Mouse (Mus musculus): ENCODE data around the gene Pfn3.

The Pfn3 gene

DNA sequence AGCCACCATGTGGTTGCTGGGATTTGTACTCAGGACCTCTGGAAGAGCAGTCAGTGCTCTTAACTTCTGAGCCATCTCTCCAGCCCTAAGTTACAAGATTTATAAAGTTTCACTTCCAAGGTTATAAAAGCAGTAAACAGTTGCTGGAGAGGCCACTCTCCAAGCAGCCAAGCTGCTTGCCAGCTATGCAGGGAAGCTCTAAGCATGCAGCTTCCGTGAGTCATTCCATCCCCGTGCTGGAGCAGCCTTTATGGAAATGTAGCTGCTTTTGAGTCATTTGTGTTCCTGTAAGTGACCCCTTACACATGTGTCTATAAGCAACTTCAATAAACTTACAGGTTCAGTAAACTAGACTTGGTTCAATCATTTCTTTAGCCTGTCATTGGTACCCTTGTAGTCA lies 15.5 kb upstream of the Pfn3 start:
- no peak for DNase-seq (ENCODE audit: extremely low spot score)

DNA sequence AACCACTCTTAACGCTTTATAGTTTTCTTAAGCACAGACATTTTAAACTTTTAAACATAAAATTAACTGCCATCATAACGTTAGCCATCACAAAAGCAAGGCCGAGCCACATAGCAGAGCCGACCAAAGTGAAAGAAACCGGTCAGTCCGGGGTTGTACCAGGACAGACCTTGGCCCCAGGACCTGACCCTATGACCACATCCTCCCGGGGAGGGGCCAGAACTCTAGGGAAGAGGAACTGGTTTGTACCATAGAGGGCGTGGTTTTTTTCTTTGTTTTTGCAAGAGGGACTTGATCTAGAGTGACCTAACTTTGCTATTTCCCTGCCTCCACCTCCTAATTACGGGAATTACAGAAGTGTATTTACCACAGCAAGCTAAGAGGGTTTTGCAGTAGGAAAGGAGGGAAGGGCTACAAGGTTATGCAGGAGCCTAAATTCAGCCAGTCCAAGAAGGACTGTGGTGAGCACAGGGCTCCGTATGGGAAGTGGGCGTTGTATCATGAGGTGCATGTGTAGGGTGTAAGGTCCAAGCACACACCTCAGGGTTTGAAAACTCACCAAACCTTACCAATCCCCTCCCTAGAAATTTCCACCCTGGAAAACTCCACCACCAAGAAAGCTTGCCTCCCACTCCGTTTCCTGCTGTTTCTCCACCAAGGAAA lies 14.3 kb upstream of the Pfn3 start:
- DNase-seq (ENCODE audit: extremely low spot score): no peak

DNA sequence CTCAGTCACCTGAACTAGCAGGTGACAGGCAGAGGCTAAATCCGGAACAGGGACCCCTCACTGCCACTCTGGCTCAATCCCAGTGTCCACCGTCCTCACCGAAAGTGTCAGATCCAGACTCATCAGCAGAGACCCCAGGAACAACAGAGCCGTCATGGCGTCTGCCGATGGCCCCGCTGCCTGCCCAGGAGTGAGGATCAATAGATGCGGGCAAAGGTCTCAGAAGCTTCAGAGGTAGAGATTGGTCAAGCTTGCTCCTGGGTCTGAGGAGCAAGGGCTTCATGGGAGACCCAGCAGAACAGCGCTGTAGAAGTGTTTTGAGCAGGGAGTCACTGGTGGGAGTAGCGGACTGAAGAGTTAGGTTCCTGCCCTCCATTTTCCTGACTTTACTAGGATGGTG lies 11.6 kb upstream of the Pfn3 start, which contains the start of gene F12:
F12 (minus strand) TSS at position 181 of the 400 bp plus-strand sequence.
- no peak for DNase-seq (ENCODE audit: extremely low spot score)

DNA sequence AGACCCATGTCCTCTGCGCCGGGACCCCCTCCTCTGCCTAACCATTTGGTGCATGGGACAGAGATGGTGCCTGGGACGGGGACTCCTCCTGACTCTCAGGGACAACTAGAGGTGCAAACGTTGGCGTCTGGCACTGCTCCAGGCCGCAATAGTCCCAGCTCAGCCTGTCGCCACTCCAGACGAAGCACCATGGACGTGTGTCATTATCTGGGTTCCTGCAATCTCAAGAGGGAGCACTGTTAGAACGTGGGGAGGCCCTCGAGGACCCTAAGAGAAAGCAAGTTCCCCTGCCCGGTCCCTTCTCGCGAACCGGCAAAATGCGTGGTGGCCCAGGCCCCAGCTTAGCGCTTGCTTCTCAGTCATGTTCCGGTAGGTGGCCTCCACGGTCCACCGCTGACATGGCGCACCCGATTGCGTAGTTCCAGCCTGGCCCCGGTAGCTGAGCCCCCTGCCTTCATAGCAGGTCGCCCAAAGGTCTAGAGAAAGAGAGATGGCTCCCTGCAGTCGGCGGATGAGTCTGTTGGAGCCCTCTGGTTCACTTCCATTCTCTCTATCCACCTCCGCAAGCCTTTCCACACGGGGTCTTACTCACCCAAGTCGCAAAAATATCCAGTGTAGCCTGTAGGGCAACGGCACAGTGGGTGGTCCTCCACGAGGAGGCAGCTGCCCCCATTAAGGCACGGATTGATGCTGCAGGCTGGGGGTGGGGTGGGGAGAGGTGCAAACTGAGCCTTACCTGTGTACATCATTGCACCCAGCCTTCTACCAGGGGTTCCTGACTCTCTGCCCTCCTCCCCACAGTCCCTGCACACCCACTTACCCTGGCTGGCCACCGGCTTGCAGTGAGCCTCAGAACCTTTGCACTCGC lies 6.1 kb upstream of the Pfn3 start:
- DNase-seq (ENCODE audit: extremely low spot score): peak; percentile 64

DNA sequence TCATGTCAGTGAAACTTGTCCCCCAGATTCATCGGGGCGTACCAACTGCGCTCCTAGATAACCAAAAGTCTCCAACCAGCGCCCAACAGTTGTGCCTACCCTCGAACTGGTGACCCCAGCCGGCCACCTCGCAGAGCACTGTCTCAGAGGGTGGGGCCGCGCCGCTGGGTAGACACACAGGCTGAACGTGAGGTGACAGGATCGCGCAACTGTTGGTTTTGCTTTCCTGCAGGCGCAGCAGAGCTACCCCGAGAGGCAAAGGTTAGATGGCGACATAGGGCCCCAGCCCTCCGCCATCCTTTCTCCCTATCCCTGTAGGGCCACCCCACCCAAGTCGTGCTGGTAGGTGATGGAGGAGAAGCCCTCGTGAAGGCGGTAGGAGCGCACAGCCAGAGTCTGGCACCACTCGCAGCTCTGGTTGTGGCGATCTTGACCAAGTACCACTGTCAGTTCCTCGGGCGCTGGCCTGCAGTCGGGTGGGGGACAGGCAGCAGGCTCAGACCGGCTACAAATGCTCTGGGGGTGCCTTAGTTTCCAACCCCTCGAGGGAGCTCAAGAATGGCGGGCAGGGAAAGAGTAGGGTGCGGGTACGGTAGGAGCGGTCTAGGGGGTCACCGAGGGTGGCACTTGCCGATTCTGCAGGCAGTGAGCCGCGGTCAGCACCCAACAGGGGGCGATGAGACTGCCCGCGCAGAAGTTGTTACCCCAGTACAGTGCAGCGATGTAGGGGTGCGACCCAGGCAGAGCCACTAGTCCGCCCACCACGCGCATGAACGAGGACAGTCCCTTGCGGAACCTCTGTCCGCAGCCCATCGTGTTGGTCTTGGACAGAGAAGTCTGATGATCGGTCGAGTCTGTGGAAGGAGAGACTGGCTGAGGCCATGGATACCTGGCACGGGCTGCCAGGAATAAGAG lies 5.2 kb upstream of the Pfn3 start:
- no peak for DNase-seq (ENCODE audit: extremely low spot score)

DNA sequence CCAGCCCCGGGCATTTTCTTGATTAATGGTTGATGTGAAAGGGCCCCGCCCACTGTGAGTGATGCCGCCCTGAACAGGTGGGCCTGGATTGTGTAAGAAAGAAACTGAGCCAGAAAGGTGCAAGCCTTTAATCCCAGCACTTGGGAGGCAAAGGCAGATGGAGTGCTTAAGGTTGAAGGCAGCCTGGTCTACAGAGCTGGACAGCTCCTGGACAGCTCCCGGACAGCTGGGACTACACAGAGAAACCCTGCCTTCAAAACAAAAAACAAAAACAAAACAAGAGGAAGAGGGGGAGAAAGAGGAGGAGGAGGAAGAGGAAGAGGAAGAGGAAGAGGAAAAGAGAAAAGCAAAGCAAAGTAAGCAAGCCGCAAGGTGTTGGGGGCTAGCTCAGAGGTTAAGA lies 4.1 kb upstream of the Pfn3 start:
- no peak for DNase-seq (ENCODE audit: extremely low spot score)

DNA sequence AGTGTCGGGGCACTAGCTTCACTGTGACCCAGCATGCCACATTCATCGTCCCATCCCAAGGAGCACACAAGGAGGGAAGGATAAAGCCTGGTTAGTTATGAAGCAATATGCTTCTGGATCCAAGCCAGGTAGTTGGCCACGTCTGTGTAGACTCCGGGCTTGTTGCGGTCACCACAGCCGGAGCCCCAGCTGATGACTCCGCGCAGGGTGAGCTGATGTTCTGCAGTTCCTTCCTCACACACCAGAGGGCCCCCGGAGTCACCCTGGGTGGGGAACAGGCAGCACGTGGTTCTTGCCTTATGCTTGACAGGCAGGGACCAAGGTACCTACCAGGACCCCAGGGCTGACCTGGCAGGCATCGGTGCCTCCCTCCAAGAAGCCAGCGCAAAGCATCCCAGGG lies 3.0 kb upstream of the Pfn3 start:
- peak; percentile 83 for DNase-seq (ENCODE audit: extremely low spot score)

DNA sequence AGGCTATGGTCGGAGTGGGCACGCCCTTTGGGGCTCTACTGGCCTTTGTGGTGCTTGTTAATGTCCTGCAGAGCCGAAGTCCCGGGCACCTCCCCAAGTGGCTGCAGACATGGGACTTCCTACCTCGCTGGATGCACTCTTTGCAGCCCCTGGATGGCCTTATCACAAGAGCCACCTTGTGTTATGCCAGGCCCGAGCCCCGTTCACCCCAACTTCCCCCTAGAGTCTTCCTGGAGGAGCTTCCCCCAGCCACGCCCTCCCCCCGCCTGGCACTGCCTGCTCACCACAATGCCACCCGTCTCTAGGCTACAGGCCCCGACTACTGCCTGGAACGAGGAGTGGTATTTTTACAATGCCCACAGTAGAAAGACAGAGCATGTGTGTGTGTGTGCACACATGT lies 1.7 kb downstream of the Pfn3 start:
- no peak for DNase-seq (ENCODE audit: extremely low spot score)

DNA sequence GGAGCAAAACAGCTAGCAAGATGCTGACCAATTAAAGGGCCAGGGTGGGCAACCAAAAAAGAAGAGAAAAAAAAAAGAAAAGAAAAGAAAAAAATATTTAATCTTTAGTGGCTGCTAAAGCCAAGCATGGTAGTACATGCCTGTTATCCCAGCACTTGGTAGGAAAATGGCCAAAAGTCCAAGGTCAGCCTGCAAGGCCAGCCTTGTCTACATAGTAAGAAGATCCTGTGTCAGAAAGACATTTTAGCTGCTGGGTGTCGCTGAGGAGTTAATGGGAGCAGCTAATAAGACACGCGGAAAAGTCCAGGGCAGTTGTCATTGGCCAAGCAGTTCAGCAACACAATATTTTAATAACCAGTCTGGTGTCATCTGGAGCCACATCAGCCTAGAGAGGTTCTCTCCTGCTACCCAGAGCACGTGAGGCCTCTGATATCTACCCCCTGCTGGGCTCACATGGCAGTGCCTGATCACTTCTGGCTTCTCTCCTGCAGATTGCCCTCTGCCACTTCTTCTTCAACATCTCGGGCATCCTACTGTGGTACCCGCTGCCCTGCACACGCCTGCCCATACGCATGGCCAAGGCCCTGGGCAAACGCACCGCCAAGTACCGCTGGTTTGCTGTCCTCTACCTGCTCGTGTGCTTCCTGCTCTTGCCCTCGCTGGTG lies 2.3 kb downstream of the Pfn3 start:
- DNase-seq (ENCODE audit: extremely low spot score): no peak

DNA sequence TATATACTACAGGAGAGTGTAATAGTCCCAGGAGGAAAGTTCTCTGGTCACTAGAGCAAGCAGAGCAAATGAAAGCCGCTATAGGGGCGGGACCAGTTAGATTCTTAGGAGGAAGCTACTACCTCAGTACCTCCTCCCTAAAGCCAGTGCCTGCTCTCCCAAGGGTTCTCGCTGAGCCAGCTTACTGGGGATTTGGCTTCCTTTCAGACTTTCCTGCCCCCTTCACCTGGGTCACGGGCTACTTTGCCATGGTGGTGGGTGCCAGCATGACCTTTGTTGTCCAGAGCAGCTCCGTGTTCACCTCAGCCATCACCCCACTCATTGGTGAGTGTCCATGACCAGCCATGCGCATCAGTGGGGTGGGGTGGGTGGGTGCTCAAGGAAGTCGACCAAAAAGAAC lies 3.2 kb downstream of the Pfn3 start:
- DNase-seq (ENCODE audit: extremely low spot score): no peak

DNA sequence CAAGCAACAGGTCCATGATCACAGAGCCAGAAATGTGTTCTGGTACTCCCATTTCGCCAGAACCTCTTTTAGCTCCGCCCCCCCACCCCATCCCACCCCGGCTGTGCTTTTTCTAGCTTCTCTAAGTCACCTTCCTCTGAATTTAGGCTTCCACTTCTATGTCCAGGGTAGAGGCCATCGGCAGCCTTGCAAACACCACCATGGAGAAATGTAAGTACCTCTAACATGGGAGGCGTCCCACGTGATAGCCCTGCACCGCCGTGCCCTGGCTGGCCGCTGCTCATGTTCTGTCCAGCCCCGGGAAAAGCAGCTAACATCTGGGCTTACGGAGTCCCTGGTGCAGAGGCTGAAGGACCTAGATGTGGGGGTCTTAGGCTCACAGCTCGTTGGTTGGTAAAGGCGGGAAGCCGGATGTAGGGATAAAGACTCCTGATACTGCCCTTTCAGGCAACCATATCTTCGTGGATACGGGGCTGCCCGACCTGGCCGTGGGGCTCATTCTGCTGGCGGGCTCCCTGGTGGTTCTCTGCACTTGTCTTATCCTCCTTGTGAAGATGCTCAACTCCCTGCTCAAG lies 6.4 kb downstream of the Pfn3 start:
- DNase-seq (ENCODE audit: extremely low spot score): no peak

DNA sequence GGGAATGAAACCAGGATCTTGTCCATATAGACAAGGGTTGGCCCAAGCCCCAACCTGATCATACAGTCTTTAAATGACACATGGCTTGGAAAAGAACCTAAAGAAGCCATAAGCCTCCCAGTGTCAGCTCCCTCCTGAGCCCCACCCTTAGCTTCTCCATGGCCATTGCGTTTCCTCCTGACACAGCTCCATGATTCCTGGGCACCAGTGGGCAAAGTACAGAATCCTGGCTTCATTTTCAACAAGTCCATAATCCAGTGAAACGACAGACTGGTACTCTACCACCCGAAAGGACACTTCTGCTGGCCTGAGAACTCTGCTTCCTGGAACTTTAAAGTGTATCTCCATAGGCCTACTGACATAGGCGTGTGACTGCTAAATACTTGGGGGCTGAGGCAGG lies 7.7 kb downstream of the Pfn3 start:
- no peak for DNase-seq (ENCODE audit: extremely low spot score)

DNA sequence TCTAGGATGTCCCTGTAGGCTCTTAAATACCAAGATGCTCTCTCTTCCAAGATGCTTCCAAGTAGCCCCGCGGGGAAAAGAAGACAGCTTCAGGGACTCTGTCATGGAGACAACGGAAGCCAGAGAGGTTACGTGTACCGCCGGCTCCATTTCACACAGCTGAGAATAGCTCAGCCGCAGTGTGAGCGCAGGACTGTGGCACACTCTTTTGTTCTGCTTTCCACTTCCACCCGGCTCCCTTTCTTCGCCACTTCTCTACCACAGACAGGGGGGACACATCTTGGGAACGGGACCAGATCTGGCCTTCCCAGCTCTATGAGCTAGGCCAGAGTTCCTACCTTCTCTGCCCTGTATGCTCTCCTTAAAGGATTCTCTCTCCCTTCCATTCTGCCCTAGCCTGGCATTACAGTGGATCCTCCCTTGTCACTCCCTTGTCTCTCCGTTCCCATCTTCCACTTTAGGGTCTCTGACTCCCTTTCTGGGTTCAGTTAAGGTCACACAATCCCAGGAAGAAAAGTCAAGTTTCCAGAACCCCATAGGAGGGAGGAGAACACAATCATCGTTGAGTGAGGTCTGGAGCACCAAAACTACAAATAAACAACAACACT lies 9.1 kb downstream of the Pfn3 start:
- DNase-seq (ENCODE audit: extremely low spot score): no peak

DNA sequence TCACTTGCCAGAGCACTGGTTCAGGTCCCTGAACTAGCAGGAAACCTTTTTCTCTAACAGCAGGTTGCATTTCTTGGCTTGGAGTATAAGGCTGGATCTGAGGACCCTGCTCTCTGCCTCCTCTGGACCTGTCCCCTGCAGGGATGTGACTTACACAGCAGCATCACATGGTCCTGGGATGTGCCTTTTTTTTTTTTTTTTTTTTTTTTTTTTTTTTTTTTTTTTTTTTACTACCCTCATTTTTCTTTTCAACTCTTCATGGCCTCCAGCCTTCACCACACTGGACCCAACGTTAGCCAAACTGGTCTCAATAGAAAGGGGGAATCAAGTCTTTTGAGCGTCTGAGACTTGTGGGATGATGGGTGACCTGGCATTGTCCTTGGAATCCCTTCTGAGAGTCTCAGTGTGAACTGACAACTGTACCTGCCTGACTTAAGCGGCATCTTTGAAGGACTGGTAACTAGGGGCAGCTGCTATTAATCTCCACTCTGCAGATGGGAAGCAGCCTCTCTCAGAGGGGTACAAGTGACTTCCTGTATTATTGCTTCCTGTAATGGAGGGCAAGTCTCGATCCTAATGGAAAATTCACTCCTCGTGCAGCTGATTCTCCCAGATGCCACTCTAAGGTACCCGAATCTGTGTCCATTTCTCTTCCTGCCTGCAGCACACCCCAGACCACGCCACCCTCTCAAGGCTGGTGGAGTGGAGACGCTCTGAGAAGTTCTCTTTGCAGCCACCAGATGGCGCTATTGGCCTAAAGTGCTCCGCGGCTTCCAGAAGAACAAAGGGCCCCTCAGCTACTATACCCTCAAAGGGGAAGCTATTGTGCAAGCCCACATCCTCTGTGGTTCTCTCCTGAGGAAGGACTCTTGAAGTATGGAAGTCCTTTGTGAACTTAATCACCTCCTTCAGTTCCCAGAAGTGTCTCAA lies 9.9 kb downstream of the Pfn3 start:
- peak; percentile 81 for DNase-seq (ENCODE audit: extremely low spot score)

DNA sequence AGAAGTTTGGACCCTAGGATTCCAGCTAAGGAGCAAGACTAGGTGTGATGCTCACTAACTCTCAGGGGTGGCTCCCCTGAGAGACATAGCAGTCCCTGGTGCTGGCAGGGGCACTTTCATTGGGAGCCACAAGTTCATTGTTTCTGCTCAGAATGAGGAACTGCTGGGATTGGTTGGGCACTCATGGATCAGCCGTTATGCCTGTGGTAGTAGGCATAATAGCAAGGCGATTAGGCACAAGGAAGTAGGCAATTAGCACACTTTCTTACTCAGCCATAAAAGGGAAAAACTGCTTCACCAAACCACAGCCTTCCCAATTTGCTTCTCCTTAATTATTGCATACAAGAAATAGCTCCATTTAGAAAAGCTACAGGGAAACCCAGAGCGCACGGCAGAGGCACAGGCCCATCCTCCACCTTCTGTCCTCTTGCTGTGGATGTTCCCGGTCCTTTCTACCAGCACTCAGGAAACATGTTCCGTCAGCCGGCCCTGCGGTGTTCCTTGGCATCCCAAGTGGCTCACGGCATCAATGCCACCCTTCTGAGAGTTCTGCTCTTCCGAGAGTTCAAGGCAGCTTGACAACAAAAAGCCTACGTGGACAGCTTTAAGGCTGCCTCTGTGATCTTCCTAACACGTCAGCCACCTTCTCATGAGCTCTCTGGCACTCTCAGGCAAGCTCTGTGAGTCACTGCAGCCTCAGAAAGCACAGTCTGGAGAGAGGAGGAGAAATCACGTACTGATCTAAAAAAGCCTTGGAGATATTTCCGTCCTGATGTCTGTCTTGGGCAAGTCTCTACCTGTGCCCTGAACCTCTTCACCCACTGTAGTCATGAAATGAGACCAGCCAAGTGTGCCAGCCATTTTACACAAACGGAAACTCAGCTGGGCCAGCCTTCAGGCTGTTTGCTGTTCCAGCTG lies 10.8 kb downstream of the Pfn3 start:
- no peak for DNase-seq (ENCODE audit: extremely low spot score)

DNA sequence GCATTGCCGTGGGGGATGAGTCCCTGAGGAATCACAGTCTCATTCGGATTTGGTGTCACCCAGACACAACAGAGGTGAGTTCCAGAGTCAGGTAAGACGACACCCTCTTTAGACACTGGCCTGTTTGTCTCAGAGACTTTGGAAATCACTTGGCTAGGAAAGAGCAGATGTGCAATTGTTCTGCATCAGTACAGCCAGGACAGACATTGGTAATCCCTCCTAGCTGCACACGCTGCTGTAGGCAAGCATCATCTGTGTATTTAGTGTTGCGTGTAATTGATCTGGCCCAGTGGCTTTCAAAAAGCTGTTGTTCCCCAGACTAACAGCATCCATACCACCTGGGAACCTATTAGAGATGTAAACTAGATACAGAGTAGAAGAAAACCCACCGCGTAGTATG lies 11.8 kb downstream of the Pfn3 start:
- no peak for DNase-seq (ENCODE audit: extremely low spot score)

DNA sequence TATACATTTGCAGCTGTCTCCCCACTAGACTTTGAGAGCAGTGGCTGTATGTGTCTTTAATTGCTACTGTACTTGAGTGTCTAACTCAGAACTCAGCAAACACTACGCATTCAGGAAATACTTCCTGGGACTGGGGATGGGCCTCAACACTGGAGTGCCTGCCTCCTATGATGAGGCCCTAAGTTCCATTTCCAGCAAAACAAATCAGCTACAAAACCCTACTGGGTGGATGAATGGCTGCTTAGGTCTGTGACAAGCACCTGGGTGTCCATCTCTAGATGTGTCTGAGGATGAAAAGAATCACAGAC lies 15.0 kb downstream of the Pfn3 start:
- no peak for DNase-seq (ENCODE audit: extremely low spot score)

DNA sequence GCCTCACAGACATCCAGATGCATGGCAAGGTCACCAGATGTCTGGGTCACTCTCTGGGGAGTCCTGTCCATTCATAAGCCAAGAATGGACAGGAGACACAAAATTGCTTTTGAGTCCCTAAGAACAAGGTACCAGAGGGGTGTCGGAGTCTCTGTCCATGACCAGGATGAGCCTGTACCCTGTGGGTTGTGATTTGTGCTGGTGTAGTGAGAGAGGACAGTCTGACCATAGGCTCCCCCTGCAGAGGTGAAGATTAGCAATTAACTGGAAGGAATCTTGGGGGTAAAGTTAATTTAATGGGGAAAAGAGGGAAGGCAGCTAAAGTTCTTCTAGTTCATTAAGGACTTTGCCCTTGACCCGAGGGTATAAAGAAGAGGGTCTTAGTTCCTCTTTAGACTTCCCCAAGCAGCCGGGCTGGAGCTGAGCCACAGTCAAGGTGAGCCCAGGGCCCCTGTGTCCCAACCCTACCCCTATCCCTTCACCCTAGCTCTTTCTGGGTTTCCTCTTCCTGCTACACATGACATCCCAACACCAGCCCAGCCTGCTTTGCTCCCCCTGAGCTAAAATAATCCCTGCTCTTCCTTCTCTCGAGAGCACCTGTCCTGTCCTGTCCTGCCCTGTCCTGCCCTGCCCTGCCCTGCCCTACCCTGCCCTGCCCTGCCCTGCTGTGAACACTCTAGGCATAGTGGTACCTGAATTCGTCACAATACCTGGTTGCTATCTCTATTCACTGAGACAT lies 15.6 kb downstream of the Pfn3 start:
- no peak for DNase-seq (ENCODE audit: extremely low spot score)

Measured in embryo, embryonic 9.5 days (tissue).